Mouse (Mus musculus): ENCODE data around the gene Ahdc1.
A peak's percentile ranks its signal among the peaks of the same experiment; 100 is the strongest.
"Not testable (repeated sequence)": the region's sequence is repeated elsewhere in the genome, so short reads cannot be mapped to it uniquely, and the experiment has no call there.

Gene Ahdc1

GRCm38 (mm10) chr4:133079416-133080113, 68.5 kb downstream of the Ahdc1 start:
- peak; percentile 60 for DNase-seq (ENCODE audit: low read depth)

GRCm38 (mm10) chr4:133080862-133081261, 69.8 kb downstream of the Ahdc1 start:
- no peak for DNase-seq (ENCODE audit: low read depth)

- no peak for DNase-seq (ENCODE audit: low read depth)
Measured at GRCm38 (mm10) chr4:133082216-133082773, 71.2 kb downstream of the Ahdc1 start.

GRCm38 (mm10) chr4:133083991-133084861, 73.2 kb downstream of the Ahdc1 start:
- no peak for DNase-seq (ENCODE audit: low read depth)

- peak; percentile 78 for DNase-seq (ENCODE audit: low read depth)
Measured at GRCm38 (mm10) chr4:133085011-133085782, 74.1 kb downstream of the Ahdc1 start.

GRCm38 (mm10) chr4:133085783-133086342, 74.8 kb downstream of the Ahdc1 start:
- peak; percentile 77 for DNase-seq (ENCODE audit: low read depth)

- no peak for DNase-seq (ENCODE audit: low read depth)
Measured at GRCm38 (mm10) chr4:133087177-133087714, 76.2 kb downstream of the Ahdc1 start.

- DNase-seq (ENCODE audit: low read depth): peak; percentile 53
Measured at GRCm38 (mm10) chr4:133087835-133088234, 76.8 kb downstream of the Ahdc1 start.

- DNase-seq (ENCODE audit: low read depth): no peak
Measured at GRCm38 (mm10) chr4:133089319-133089718, 78.3 kb downstream of the Ahdc1 start.

GRCm38 (mm10) chr4:133089802-133090201, 78.7 kb downstream of the Ahdc1 start:
- DNase-seq (ENCODE audit: low read depth): no peak

GRCm38 (mm10) chr4:133090276-133090719, 79.2 kb downstream of the Ahdc1 start:
- no peak for DNase-seq (ENCODE audit: low read depth)

- peak; percentile 62 for DNase-seq (ENCODE audit: low read depth)
Measured at GRCm38 (mm10) chr4:133090720-133091458, 79.8 kb downstream of the Ahdc1 start.

GRCm38 (mm10) chr4:133091459-133091785, 80.4 kb downstream of the Ahdc1 start:
- DNase-seq (ENCODE audit: low read depth): no peak

GRCm38 (mm10) chr4:133092453-133092901, 81.4 kb downstream of the Ahdc1 start:
- DNase-seq (ENCODE audit: low read depth): peak; percentile 68

- no peak for DNase-seq (ENCODE audit: low read depth)
Measured at GRCm38 (mm10) chr4:133093056-133093455, 82.0 kb downstream of the Ahdc1 start.

- DNase-seq (ENCODE audit: low read depth): no peak
Measured at GRCm38 (mm10) chr4:133093481-133094033, 82.5 kb downstream of the Ahdc1 start.

- DNase-seq (ENCODE audit: low read depth): no peak
Measured at GRCm38 (mm10) chr4:133094255-133094654, 83.2 kb downstream of the Ahdc1 start.

- peak; percentile 67 for DNase-seq (ENCODE audit: low read depth)
Measured at GRCm38 (mm10) chr4:133094936-133095733, 84.1 kb downstream of the Ahdc1 start.

- peak; percentile 51 for DNase-seq (ENCODE audit: low read depth)
Measured at GRCm38 (mm10) chr4:133095734-133096065, 84.6 kb downstream of the Ahdc1 start.

GRCm38 (mm10) chr4:133096671-133097070, 85.6 kb downstream of the Ahdc1 start:
- DNase-seq (ENCODE audit: low read depth): not testable (repeated sequence)
